In genomic region chr5:25957050-25957449, GRCm38 (mm10) we compare ENCODE assay signal across 17 mouse cellular contexts. TPM values are rescaled to one million over a fixed set of nuclear protein-coding genes. Genes with fewer than 3 reads are reported as not detected.
DNase-seq lines count a peak whose midpoint lies in the region; ATAC-seq and TF ChIP-seq lines count a peak whose summit lies in the region.
"Not testable (repeated sequence)": the region's sequence is repeated elsewhere in the genome, so short reads cannot be mapped to it uniquely, and the experiment has no call there.
"Had no signal": no experiment of that assay in that cellular context is flagged by ENCODE, and none has a peak within 500 bp of the region (broad histone marks: within the 10 kb centered on the region; RNA-seq: fewer than 3 reads in every experiment).

No protein-coding gene starts in this region.

- not testable (repeated sequence) for ATAC-seq in heart, embryonic 12.5 days (ENCODE audit: insufficient number of reproducible peaks, low FRiP score); hindbrain, embryonic 13.5 days (ENCODE audit: low FRiP score); lung, embryonic 14.5 days (ENCODE audit: insufficient read depth); midbrain, embryonic 16.5 days
- ATAC-seq in kidney, embryonic 15.5 days (replicated peaks; ENCODE audit: low FRiP score) = 0 out of 2 replicates have a peak, but pooled peaks have one; percentile 56
- ATAC-seq in neutrophil, adult 5-6 weeks (ENCODE audit: extremely low read depth, insufficient number of reproducible peaks, low FRiP score, poor library complexity, severe bottlenecking) = peak; percentile 6; the same call in 1 of the 2 replicates

- TF ChIP-seq CTCF in ES-Bruce4 (IDR thresholded peaks at IDR 0.05; ENCODE audit: low read depth, low read length); lung, embryonic 14.5 days (IDR thresholded peaks at IDR 0.05; ENCODE audit: low read depth): not testable (repeated sequence)

- TF ChIP-seq EP300 in ES-Bruce4 (IDR thresholded peaks at IDR 0.05; ENCODE audit: insufficient read depth, low read depth, low read length) = not testable (repeated sequence)

- H3K9ac ChIP-seq in ES-Bruce4 (ENCODE audit: low read depth, poor library complexity, severe bottlenecking); heart, embryonic 12.5 days; hindbrain, embryonic 13.5 days; kidney, embryonic 15.5 days; lung, embryonic 14.5 days; midbrain, embryonic 16.5 days (ENCODE audit: low read depth, low read length): not testable (repeated sequence)

- TF ChIP-seq POLR2A in ES-Bruce4 (IDR thresholded peaks at IDR 0.05; ENCODE audit: insufficient read depth, low read length) = not testable (repeated sequence)

- H3K9me3 ChIP-seq in ES-Bruce4 (replicated peaks; ENCODE audit: control insufficient read depth, insufficient read depth, low read length, poor library complexity, severe bottlenecking); forebrain, embryonic 10.5 days; heart, embryonic 12.5 days (replicated peaks); hindbrain, embryonic 13.5 days; kidney, embryonic 15.5 days (replicated peaks); lung, embryonic 14.5 days (ENCODE audit: low read depth, low read length); midbrain, embryonic 16.5 days (replicated peaks; ENCODE audit: control insufficient read depth, low read length, poor library complexity, severe bottlenecking): not testable (repeated sequence)

- 64% methylated on average over 17 of the region's 17 CpGs for WGBS in forebrain, embryonic 10.5 days
- WGBS in heart, embryonic 12.5 days = 39% methylated on average over 17 of the region's 17 CpGs
- WGBS in hindbrain, embryonic 13.5 days = 67% methylated on average over 17 of the region's 17 CpGs
- WGBS in kidney, embryonic 15.5 days = 60% methylated on average over 17 of the region's 17 CpGs
- WGBS in lung, embryonic 14.5 days = 45% methylated on average over 16 of the region's 17 CpGs
- WGBS in midbrain, embryonic 16.5 days = 68% methylated on average over 16 of the region's 17 CpGs

- H3K36me3 ChIP-seq in ES-Bruce4 (ENCODE audit: control insufficient read depth, insufficient read depth, low read length, poor library complexity, severe bottlenecking); forebrain, embryonic 10.5 days (replicated peaks); heart, embryonic 12.5 days; hindbrain, embryonic 13.5 days; kidney, embryonic 15.5 days; lung, embryonic 14.5 days (ENCODE audit: insufficient read depth); midbrain, embryonic 16.5 days (ENCODE audit: control insufficient read depth, insufficient read depth, low read length): not testable (repeated sequence)

- H3K4me3 ChIP-seq in ES-Bruce4 (ENCODE audit: low read depth, low read length) = peak overlapping the region; percentile 22
- peak overlapping the region; percentile 33; the same call in 1 of the 2 replicates for H3K4me3 ChIP-seq in forebrain, embryonic 10.5 days
- peak overlapping the region; percentile 34 for H3K4me3 ChIP-seq in heart, embryonic 12.5 days
- H3K4me3 ChIP-seq in hindbrain, embryonic 13.5 days = peak overlapping the region; percentile 22; the same call in 1 of the 2 replicates
- H3K4me3 ChIP-seq in kidney, embryonic 15.5 days (replicated peaks) = peak overlapping the region; percentile 23; the same call in 1 of the 2 replicates
- peak overlapping the region; percentile 6; the same call in 1 of the 2 replicates for H3K4me3 ChIP-seq in lung, embryonic 14.5 days (ENCODE audit: low read depth, low read length)
- H3K4me3 ChIP-seq in midbrain, embryonic 16.5 days (ENCODE audit: low read depth, low read length) = peak overlapping the region; percentile 22

- peak overlapping the region; percentile 60 for H3K4me2 ChIP-seq in heart, embryonic 12.5 days
- H3K4me2 ChIP-seq in hindbrain, embryonic 13.5 days = peak overlapping the region; percentile 45
- peak overlapping the region; percentile 48 for H3K4me2 ChIP-seq in kidney, embryonic 15.5 days
- peak overlapping the region; percentile 43 for H3K4me2 ChIP-seq in lung, embryonic 14.5 days
- peak overlapping the region; percentile 45 for H3K4me2 ChIP-seq in midbrain, embryonic 16.5 days (ENCODE audit: low read length)

- not testable (repeated sequence) for H3K27ac ChIP-seq in ES-Bruce4 (ENCODE audit: insufficient read depth, low read length); forebrain, embryonic 10.5 days; heart, embryonic 12.5 days (ENCODE audit: poor library complexity, severe bottlenecking); hindbrain, embryonic 13.5 days; kidney, embryonic 15.5 days; lung, embryonic 14.5 days (ENCODE audit: low read depth); midbrain, embryonic 16.5 days (ENCODE audit: low read length)

- not testable (repeated sequence) for H3K27me3 ChIP-seq in ES-Bruce4 (ENCODE audit: control insufficient read depth, insufficient read depth, low read length, poor library complexity, severe bottlenecking); forebrain, embryonic 10.5 days (ENCODE audit: poor library complexity, severe bottlenecking); hindbrain, embryonic 13.5 days; kidney, embryonic 15.5 days; lung, embryonic 14.5 days (ENCODE audit: insufficient read depth, low read length); midbrain, embryonic 16.5 days (ENCODE audit: control insufficient read depth, insufficient read depth, low read depth, low read length)
- peaks cover 11% of the 10 kb centered on the region for H3K27me3 ChIP-seq in heart, embryonic 12.5 days (replicated peaks)

- DNase-seq in forebrain, embryonic 10.5 days (ENCODE audit: extremely low spot score, low spot score); lung, embryonic 14.5 days: not testable (repeated sequence)

- not testable (repeated sequence) for H3K4me1 ChIP-seq in ES-Bruce4 (ENCODE audit: control insufficient read depth, insufficient read depth, low read length); forebrain, embryonic 10.5 days; heart, embryonic 12.5 days (replicated peaks); hindbrain, embryonic 13.5 days (replicated peaks); kidney, embryonic 15.5 days; lung, embryonic 14.5 days (ENCODE audit: insufficient read depth); midbrain, embryonic 16.5 days (ENCODE audit: control insufficient read depth, insufficient read depth, low read length)

RNA-seq across cellular contexts. Expression of gene Gm21671, which starts 2.8 kb away (rescaled TPM):
- polyA plus RNA-seq in ES-Bruce4 (2011; ENCODE audit: insufficient read depth, insufficient read length, low read depth, missing spikeins) = not detected in 2 replicates
- polyA plus RNA-seq in forebrain, embryonic 10.5 days (2016; fragmentation: Nextera tagmentation; extraction: Ambion mirVana) = not detected in 2 replicates
- polyA plus RNA-seq in heart, embryonic 12.5 days (2016; fragmentation: Nextera tagmentation; extraction: Ambion mirVana) = 0.14 TPM in 1 of 2 replicates, not detected in the other
- 0.12 TPM in 2 replicates for polyA plus RNA-seq in hindbrain, embryonic 13.5 days (2015; fragmentation: Nextera tagmentation; extraction: Ambion mirVana)
- not detected in 2 replicates for polyA plus RNA-seq in kidney, embryonic 15.5 days (2015; fragmentation: Nextera tagmentation; extraction: Ambion mirVana)
- 0.12 TPM in 1 of 2 replicates, not detected in the other for polyA plus RNA-seq in lung, embryonic 14.5 days (2014; fragmentation: Nextera tagmentation; extraction: Ambion mirVana)
- polyA plus RNA-seq in midbrain, embryonic 16.5 days (2015; fragmentation: Nextera tagmentation; extraction: Ambion mirVana) = 0.25 and 0.27 TPM in 2 replicates
- 0.23 TPM in 1 of 2 replicates, not detected in the other for total RNA-seq in neutrophil, adult 5-6 weeks (2017)
- total RNA-seq: adrenal gland, postnatal 4 days; gastrocnemius, adult 8-10 months; heart, postnatal 25 days; layer of hippocampus, adult 8-10 months; left cerebral cortex, adult 18-20 months; left cerebral cortex, postnatal 4 days; MEL had no signal
- polyA plus RNA-seq: CD4-positive, CD25-positive, alpha-beta regulatory T cell, adult 4 months; liver, embryonic 16.5 days had no signal

RNA-seq across cellular contexts. Expression of gene Gm21663, which starts 14.9 kb away (rescaled TPM):
- not detected in 2 replicates for polyA plus RNA-seq in ES-Bruce4 (2011; ENCODE audit: insufficient read depth, insufficient read length, low read depth, missing spikeins)
- not detected in 2 replicates for polyA plus RNA-seq in forebrain, embryonic 10.5 days (2016; fragmentation: Nextera tagmentation; extraction: Ambion mirVana)
- polyA plus RNA-seq in heart, embryonic 12.5 days (2016; fragmentation: Nextera tagmentation; extraction: Ambion mirVana) = 0.24 and 0.27 TPM in 2 replicates
- polyA plus RNA-seq in hindbrain, embryonic 13.5 days (2015; fragmentation: Nextera tagmentation; extraction: Ambion mirVana) = 0.17 TPM in 1 of 2 replicates, not detected in the other
- polyA plus RNA-seq in kidney, embryonic 15.5 days (2015; fragmentation: Nextera tagmentation; extraction: Ambion mirVana) = not detected in 2 replicates
- polyA plus RNA-seq in lung, embryonic 14.5 days (2014; fragmentation: Nextera tagmentation; extraction: Ambion mirVana) = 0.07 TPM in 1 of 2 replicates, not detected in the other
- polyA plus RNA-seq in midbrain, embryonic 16.5 days (2015; fragmentation: Nextera tagmentation; extraction: Ambion mirVana) = 0.09 TPM in 1 of 2 replicates, not detected in the other
- 0.23 TPM in 1 of 2 replicates, not detected in the other for total RNA-seq in neutrophil, adult 5-6 weeks (2017)
- total RNA-seq: adrenal gland, postnatal 4 days; gastrocnemius, adult 8-10 months; heart, postnatal 25 days; layer of hippocampus, adult 8-10 months; left cerebral cortex, adult 18-20 months; left cerebral cortex, postnatal 4 days; MEL had no signal
- polyA plus RNA-seq: CD4-positive, CD25-positive, alpha-beta regulatory T cell, adult 4 months; liver, embryonic 16.5 days had no signal

RNA-seq across cellular contexts. Expression of gene Gm21680, which starts 15.4 kb away (rescaled TPM):
- polyA plus RNA-seq in ES-Bruce4 (2011; ENCODE audit: insufficient read depth, insufficient read length, low read depth, missing spikeins) = not detected in 2 replicates
- 0.07 TPM in 1 of 2 replicates, not detected in the other for polyA plus RNA-seq in forebrain, embryonic 10.5 days (2016; fragmentation: Nextera tagmentation; extraction: Ambion mirVana)
- 0.09 and 0.17 TPM in 2 replicates for polyA plus RNA-seq in heart, embryonic 12.5 days (2016; fragmentation: Nextera tagmentation; extraction: Ambion mirVana)
- polyA plus RNA-seq in hindbrain, embryonic 13.5 days (2015; fragmentation: Nextera tagmentation; extraction: Ambion mirVana) = 0.16 TPM in 1 of 2 replicates, not detected in the other
- polyA plus RNA-seq in kidney, embryonic 15.5 days (2015; fragmentation: Nextera tagmentation; extraction: Ambion mirVana) = 0.12 TPM in 1 of 2 replicates, not detected in the other
- polyA plus RNA-seq in lung, embryonic 14.5 days (2014; fragmentation: Nextera tagmentation; extraction: Ambion mirVana) = not detected in 2 replicates
- 0.17 and 0.43 TPM in 2 replicates for polyA plus RNA-seq in midbrain, embryonic 16.5 days (2015; fragmentation: Nextera tagmentation; extraction: Ambion mirVana)
- not detected in 2 replicates for total RNA-seq in neutrophil, adult 5-6 weeks (2017)
- total RNA-seq: adrenal gland, postnatal 4 days; gastrocnemius, adult 8-10 months; heart, postnatal 25 days; layer of hippocampus, adult 8-10 months; left cerebral cortex, adult 18-20 months; left cerebral cortex, postnatal 4 days; MEL had no signal
- polyA plus RNA-seq: CD4-positive, CD25-positive, alpha-beta regulatory T cell, adult 4 months; liver, embryonic 16.5 days had no signal

RNA-seq across cellular contexts. Expression of gene Gm21698, which starts 31.4 kb away (rescaled TPM):
- not detected in 2 replicates for polyA plus RNA-seq in ES-Bruce4 (2011; ENCODE audit: insufficient read depth, insufficient read length, low read depth, missing spikeins)
- 0.14 TPM in 1 of 2 replicates, not detected in the other for polyA plus RNA-seq in forebrain, embryonic 10.5 days (2016; fragmentation: Nextera tagmentation; extraction: Ambion mirVana)
- 0.13 and 0.22 TPM in 2 replicates for polyA plus RNA-seq in heart, embryonic 12.5 days (2016; fragmentation: Nextera tagmentation; extraction: Ambion mirVana)
- polyA plus RNA-seq in hindbrain, embryonic 13.5 days (2015; fragmentation: Nextera tagmentation; extraction: Ambion mirVana) = 0.12 and 0.13 TPM in 2 replicates
- 0.08 TPM in 1 of 2 replicates, not detected in the other for polyA plus RNA-seq in kidney, embryonic 15.5 days (2015; fragmentation: Nextera tagmentation; extraction: Ambion mirVana)
- polyA plus RNA-seq in lung, embryonic 14.5 days (2014; fragmentation: Nextera tagmentation; extraction: Ambion mirVana) = 0.11 TPM in 1 of 2 replicates, not detected in the other
- polyA plus RNA-seq in midbrain, embryonic 16.5 days (2015; fragmentation: Nextera tagmentation; extraction: Ambion mirVana) = 0.20 and 0.30 TPM in 2 replicates
- not detected in 2 replicates for total RNA-seq in neutrophil, adult 5-6 weeks (2017)
- total RNA-seq: adrenal gland, postnatal 4 days; gastrocnemius, adult 8-10 months; heart, postnatal 25 days; layer of hippocampus, adult 8-10 months; left cerebral cortex, adult 18-20 months; left cerebral cortex, postnatal 4 days; MEL had no signal
- polyA plus RNA-seq: CD4-positive, CD25-positive, alpha-beta regulatory T cell, adult 4 months; liver, embryonic 16.5 days had no signal

RNA-seq across cellular contexts. Expression of gene Gm1979, which starts 47.5 kb away (rescaled TPM):
- polyA plus RNA-seq in ES-Bruce4 (2011; ENCODE audit: insufficient read depth, insufficient read length, low read depth, missing spikeins) = not detected in 2 replicates
- not detected in 2 replicates for polyA plus RNA-seq in forebrain, embryonic 10.5 days (2016; fragmentation: Nextera tagmentation; extraction: Ambion mirVana)
- 0.54 TPM in 1 of 2 replicates, not detected in the other for polyA plus RNA-seq in heart, embryonic 12.5 days (2016; fragmentation: Nextera tagmentation; extraction: Ambion mirVana)
- polyA plus RNA-seq in hindbrain, embryonic 13.5 days (2015; fragmentation: Nextera tagmentation; extraction: Ambion mirVana) = 0.13 and 0.18 TPM in 2 replicates
- 0.19 TPM in 1 of 2 replicates, not detected in the other for polyA plus RNA-seq in kidney, embryonic 15.5 days (2015; fragmentation: Nextera tagmentation; extraction: Ambion mirVana)
- polyA plus RNA-seq in lung, embryonic 14.5 days (2014; fragmentation: Nextera tagmentation; extraction: Ambion mirVana) = 0.21 TPM in 1 of 2 replicates, not detected in the other
- 0.29 and 0.36 TPM in 2 replicates for polyA plus RNA-seq in midbrain, embryonic 16.5 days (2015; fragmentation: Nextera tagmentation; extraction: Ambion mirVana)
- total RNA-seq in neutrophil, adult 5-6 weeks (2017) = not detected in 2 replicates
- total RNA-seq: adrenal gland, postnatal 4 days; gastrocnemius, adult 8-10 months; heart, postnatal 25 days; left cerebral cortex, adult 18-20 months; left cerebral cortex, postnatal 4 days; MEL had no signal
- polyA plus RNA-seq: CD4-positive, CD25-positive, alpha-beta regulatory T cell, adult 4 months; liver, embryonic 16.5 days had no signal
